Mouse (Mus musculus) heart, adult 11 months (tissue): ENCODE measurements around the gene Ugdh.
A peak's percentile ranks its signal among the peaks of the same experiment; 100 is the strongest.

Experiments used
- DNase-seq: peaks from one replicate; pipeline ENCODE4 v3.0.0; 2022

The Ugdh gene

DNA sequence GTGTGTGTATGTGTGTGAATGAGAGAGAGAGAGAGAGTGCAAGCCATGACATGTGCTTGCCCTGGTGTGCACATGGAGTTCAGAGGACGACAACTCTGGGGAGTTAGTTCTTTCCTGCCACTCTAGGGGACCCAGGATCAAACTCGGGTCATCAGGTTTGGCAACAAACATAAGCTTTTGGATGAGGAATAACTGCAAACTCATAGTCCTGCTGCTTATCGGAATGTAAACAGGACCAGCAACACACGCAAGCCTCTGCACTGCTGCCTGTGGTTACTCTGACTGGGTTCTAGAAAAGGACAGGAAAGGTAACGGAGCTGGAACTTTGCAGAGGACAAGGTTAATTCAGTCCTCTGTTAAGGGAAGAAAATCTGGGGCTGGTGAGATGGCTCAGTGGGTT, 10.5 kb downstream of the Ugdh start:
- no peak for DNase-seq

- no peak for DNase-seq
Measured at GRCm38 (mm10) chr5:65424215-65424614, 11.5 kb downstream of the Ugdh start.

- DNase-seq, result no peak
Measured at GRCm38 (mm10) chr5:65422803-65423202, 12.9 kb downstream of the Ugdh start.

GRCm38 (mm10) chr5:65420822-65421221, 14.9 kb downstream of the Ugdh start:
- no peak for DNase-seq

- DNase-seq, result no peak
Measured at GRCm38 (mm10) chr5:65419136-65419535, 16.6 kb downstream of the Ugdh start.

- DNase-seq, result peak; percentile 93
Measured at GRCm38 (mm10) chr5:65415653-65416458, 19.9 kb downstream of the Ugdh start.

DNA sequence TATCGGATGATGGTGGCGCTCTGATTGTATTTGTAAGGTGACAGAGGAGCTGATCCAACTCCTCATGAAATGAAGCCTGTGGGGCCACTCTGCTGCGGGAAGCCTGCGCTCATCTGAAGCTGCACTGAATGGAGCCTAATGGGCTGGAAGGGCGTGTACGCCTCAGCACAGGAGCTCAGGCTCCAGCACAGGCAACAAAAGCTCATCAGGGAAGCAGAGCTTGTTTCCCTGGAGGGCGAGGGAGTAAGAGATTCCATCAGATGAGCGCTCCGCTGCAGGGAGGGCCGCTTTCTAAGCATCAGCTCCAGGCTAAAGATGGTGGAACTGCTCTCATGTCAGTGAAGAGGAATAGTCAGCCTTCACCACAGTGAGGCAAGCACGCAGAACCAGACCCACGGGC, 27.8 kb downstream of the Ugdh start:
- no peak for DNase-seq

DNA sequence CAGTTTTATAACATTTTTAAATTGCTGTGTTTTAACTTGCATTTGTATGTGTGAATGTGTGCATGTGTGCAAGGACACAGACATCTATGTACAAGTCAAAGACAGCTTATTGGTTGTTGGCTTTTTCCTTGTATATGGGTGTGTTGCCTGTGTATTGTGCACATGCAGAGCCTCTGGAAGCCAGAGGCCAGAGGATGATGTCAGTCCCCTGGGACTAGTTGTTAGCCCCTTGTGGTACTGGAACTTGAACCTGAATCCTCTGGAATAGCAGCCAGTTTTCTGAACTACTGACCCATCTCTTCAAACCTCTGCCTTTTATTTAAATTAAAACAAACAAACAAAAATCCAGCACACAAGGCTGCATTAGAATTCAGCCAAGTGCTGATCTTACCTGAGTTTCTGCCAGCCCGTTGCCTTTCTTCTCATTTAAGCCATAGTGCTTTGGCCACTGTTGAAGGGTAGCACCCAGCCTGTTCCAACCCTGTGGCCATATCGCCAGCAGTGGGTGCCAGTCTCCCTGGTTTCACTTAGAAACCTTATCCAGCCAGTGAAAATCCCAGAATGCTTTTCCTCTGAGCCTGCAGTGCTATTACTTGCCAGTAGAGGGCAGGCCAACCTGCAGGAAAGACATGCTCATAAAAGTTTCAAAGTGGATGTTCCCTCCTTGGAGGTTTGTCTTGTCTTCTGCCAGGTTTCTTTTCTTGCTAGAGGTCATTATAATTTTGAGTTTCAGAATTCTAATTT, 34.3 kb downstream of the Ugdh start:
- peak; percentile 96 for DNase-seq

GRCm38 (mm10) chr5:65394425-65394824, 41.3 kb downstream of the Ugdh start:
- no peak for DNase-seq

- no peak for DNase-seq
Measured at GRCm38 (mm10) chr5:65391753-65392152, 44.0 kb downstream of the Ugdh start.

DNA sequence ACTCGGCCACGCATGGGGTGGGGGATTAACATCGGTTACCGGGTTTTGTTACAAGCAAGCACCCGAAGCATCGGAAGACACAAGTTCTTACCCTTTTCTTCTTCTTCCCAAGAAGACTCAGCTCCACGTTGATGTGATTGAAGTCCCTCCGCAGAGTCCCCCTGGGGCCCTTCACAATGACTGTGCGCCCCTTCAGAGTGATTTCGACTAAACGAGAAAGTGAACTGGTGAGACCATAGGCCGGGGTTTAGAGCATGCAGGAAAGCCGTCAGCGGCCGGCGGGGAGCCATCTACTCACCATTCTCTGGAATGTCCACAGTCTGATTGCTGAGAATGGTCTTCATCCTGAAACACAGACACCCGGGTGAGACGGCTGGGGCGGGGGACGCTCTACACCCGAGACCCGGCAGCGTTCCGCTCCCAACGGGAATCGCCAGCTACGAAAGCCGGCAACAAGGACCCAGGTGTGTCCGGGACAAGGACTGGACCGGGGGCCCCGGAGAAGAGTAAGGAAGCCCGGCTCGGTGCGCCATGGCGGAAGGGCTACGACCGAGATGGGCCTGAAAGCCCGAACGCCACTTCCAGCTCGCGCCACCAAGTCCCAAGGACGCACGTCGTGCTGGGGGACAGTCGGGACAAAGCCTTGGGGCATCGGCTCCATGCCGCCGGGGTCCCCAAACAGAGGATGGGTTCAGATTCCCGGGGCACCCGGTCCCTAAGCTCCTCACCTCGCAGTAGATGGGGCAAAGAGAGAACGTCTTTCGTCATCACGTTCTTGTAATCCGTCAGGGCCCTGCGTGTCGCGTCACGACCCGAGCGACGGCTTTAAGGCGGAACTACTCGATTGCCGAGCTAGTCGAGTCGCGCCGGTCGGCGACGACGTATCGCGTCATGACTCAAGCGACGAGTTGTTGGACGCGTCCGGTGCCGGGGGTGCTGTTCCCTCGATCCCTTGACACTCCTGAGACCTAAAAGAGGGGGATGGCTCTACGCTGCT, 44.8 kb downstream of the Ugdh start, which contains the start of the genes Rpl9 and Lias:
Gene Rpl9 (minus strand): TSS at position 797 of the 997 bp plus-strand sequence.
Gene Lias (plus strand): TSS at position 850 of the 997 bp plus-strand sequence.
- DNase-seq, result peak; percentile 100

DNA sequence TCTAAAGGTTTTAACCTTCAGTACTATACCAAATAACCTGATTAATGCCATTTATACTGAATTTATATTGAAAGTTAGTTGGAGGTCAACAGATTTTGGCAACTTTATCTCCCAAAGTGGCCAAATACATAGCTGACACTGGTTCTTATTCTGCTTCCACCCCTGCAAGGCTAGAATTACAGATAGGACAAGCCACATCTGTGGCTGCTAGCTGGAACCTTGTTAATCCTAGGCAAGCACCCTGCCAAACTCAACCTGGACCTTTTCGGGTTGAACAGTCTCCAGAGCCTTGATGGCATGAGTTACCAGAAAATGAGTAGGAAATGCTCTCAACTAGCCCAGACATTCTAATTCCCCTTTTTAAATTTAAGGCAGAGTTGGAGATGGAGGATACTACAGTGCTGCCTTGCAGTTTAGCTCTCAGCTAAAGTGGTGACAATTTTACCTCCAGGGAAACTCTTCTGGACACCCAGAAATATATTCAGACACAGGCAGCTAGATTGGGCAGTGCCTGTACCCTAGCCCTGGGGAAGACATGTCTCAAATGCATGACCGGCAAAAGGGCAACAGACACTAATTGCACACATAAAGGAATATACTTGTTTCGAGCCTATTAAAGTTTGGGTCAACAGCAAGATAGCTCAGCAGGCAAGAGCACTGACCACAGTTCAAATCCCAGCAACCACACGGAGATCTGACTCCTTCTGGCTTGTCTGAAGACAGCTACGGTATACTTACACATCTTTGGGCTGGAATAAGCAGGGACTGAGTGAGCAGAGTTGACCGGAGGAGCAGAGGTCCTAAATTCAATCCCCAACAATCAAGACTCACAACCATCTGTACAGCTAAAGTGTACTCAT, 48.5 kb downstream of the Ugdh start:
- DNase-seq, result no peak

- no peak for DNase-seq
Measured at GRCm38 (mm10) chr5:65385704-65386103, 50.0 kb downstream of the Ugdh start.

DNA sequence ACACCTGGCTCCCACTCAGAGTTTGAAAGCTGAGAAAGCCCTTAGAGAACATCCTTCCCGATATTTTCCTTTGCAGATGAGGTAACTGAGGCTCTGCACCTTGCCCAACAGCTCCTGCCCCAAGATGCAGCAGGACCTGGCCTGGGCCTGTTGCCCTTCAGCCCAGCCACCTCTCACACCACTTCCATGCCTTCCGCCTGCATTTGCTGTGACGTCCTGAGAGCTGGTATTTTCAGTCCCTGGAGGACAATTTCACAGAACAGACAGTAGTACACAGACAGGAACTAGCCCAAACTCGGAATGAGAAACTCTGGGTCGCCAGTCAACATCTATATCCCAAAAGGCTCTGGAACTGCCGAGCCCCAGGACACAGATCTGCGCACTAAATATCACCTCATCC, 61.0 kb downstream of the Ugdh start:
- DNase-seq, result peak; percentile 80

GRCm38 (mm10) chr5:65371551-65371950, 64.2 kb downstream of the Ugdh start:
- no peak for DNase-seq

DNA sequence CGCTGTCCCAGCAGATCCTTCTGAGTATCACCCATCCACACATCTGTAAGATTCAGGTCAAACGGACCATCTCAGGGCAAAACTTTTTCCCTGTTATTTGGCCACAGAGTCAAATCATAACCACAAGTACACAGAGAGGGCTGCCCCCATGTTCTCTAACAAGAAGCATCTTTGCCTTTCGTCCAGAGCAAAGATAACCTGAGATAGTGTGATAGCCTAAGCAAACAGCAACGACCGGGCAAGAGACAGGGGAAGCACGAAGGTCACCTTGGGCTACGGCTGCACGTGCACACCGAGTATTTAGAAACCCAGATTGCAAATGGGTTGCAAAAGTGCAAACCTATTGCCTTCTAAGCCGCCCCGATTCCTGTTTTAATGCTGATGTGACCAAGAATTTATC, 67.9 kb downstream of the Ugdh start:
- no peak for DNase-seq
